Mouse (Mus musculus): ENCODE measurements around the gene Osbpl5. TPM values are rescaled to one million over a fixed set of nuclear protein-coding genes. Genes with fewer than 3 reads are reported as not detected.

Osbpl5 gene
- polyA plus RNA-seq, 1 experiment: 8.2 TPM

DNA sequence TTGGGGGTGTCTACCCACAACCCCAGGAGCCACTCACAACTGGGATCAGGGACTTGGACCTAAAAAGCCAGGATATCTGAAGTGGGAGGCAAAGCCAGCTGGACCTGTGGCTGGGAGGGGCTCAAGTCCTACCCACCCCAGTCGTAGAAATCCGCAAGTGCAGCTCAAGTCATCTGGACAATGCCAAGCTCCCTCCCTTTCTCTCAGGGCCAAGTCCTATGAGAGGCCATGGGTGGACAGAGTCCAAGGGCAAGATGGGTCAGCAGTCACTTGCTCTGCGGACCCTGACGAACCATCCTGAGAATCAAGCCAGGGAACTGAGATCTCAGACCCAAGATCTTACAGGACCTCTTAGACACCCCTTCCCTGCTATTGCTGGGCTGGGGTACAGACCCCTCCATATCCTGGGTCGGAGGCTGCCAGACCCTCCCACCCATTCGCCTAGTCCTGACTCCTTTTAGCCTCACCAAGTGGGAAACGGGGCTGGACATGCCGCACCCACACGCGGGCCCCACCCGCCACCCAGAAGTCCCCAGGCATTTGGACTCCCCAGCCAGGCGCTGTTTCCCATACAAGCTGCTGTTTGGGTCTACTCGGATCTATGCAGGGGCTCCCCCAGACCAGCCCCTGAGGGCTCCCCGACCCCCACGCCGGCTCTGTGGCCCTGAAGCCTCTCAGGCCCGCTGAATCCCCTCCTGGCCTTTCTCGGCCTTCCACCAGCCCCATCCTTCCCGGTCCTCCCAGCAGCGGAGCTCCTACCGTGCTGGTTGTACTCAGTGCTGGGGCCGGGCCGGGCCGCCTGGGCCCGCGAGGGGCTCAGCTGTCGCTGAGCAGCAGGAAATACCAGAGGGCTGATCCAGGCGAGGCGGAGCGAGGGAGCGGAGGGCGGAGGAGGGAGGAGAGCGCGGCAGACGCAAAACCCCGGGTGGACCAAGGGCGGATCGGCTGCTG, 17.0 kb downstream of the Osbpl5 start:
- H3K4me1 ChIP-seq (ENCODE audit: control insufficient read depth, insufficient read depth, low read length): peaks cover 1% of the 10 kb centered on the region
- no peaks in the 10 kb centered on the region for H3K9me3 ChIP-seq (replicated peaks; ENCODE audit: control insufficient read depth, insufficient read depth, low read length, poor library complexity, severe bottlenecking)
- H3K27ac ChIP-seq (ENCODE audit: insufficient read depth, low read length): no peak overlapping the region
- no peaks in the 10 kb centered on the region for H3K36me3 ChIP-seq (ENCODE audit: control insufficient read depth, insufficient read depth, low read length, poor library complexity, severe bottlenecking)
- peak overlapping the region; percentile 69 for H3K9ac ChIP-seq (ENCODE audit: low read depth, poor library complexity, severe bottlenecking)
- H3K4me3 ChIP-seq (ENCODE audit: low read depth, low read length): peak overlapping the region; percentile 51
- TF ChIP-seq EP300 (IDR thresholded peaks at IDR 0.05; ENCODE audit: insufficient read depth, low read depth, low read length): 0 out of 2 replicates have a peak, but pooled peaks have one; percentile 17
- no peak for TF ChIP-seq POLR2A (IDR thresholded peaks at IDR 0.05; ENCODE audit: insufficient read depth, low read length)
- no peak for TF ChIP-seq CTCF (IDR thresholded peaks at IDR 0.05; ENCODE audit: low read depth, low read length)
- no peaks in the 10 kb centered on the region for H3K27me3 ChIP-seq (ENCODE audit: control insufficient read depth, insufficient read depth, low read length, poor library complexity, severe bottlenecking)

DNA sequence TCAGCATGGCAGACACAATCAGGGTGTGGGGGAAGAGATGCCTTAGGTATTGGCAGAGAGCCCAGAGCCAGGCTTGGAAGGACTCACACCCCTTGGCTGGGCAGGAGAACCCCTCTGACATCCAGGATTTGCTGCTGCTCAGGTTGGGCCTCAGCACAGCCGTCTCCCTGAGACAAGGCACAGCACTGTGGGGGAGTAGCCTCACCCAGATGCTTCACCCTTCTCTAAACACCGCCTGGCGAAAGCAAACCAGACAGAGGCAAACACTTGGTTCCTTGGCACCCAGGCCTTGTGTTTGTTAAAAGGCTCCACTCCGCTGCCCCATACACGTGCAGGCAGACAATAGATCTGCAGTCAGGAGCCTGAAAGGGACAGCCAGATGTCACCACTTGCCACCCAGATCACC, 18.2 kb downstream of the Osbpl5 start:
- peaks cover 1% of the 10 kb centered on the region for H3K4me1 ChIP-seq (ENCODE audit: control insufficient read depth, insufficient read depth, low read length)
- H3K36me3 ChIP-seq (ENCODE audit: control insufficient read depth, insufficient read depth, low read length, poor library complexity, severe bottlenecking): no peaks in the 10 kb centered on the region
- TF ChIP-seq EP300 (IDR thresholded peaks at IDR 0.05; ENCODE audit: insufficient read depth, low read depth, low read length) (no peak), CTCF (IDR thresholded peaks at IDR 0.05; ENCODE audit: low read depth, low read length) (no peak), POLR2A (IDR thresholded peaks at IDR 0.05; ENCODE audit: insufficient read depth, low read length) (no peak)
- no peaks in the 10 kb centered on the region for H3K9me3 ChIP-seq (replicated peaks; ENCODE audit: control insufficient read depth, insufficient read depth, low read length, poor library complexity, severe bottlenecking)
- no peak overlapping the region for H3K27ac ChIP-seq (ENCODE audit: insufficient read depth, low read length)
- H3K4me3 ChIP-seq (ENCODE audit: low read depth, low read length): no peak overlapping the region
- no peak overlapping the region for H3K9ac ChIP-seq (ENCODE audit: low read depth, poor library complexity, severe bottlenecking)
- no peaks in the 10 kb centered on the region for H3K27me3 ChIP-seq (ENCODE audit: control insufficient read depth, insufficient read depth, low read length, poor library complexity, severe bottlenecking)

DNA sequence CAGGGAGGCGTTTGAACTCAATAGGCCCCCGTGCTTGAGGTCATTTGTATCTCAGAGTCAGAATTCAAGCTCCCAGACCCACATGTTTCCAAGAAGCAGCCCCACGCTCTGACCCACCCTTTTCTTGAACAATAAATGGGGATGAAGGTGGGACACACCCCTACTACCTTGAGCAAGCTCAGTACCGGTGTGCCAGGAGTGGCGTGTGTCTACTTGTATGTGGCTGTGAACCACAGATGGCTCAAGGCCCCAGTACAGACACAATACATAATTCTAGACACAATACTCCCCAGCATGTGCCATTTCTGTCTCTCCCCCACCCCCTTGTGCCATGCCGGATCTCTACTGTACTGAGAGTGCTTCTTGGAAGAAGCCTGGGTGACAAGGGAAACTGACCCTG, 18.6 kb downstream of the Osbpl5 start:
- Histone ChIP-seq H3K4me3 (ENCODE audit: low read depth, low read length) (no peak overlapping the region), H3K9ac (ENCODE audit: low read depth, poor library complexity, severe bottlenecking) (no peak overlapping the region), H3K9me3 (replicated peaks; ENCODE audit: control insufficient read depth, insufficient read depth, low read length, poor library complexity, severe bottlenecking) (no peaks in the 10 kb centered on the region), H3K36me3 (ENCODE audit: control insufficient read depth, insufficient read depth, low read length, poor library complexity, severe bottlenecking) (no peaks in the 10 kb centered on the region), H3K27ac (ENCODE audit: insufficient read depth, low read length) (no peak overlapping the region), H3K4me1 (ENCODE audit: control insufficient read depth, insufficient read depth, low read length) (peaks cover 1% of the 10 kb centered on the region), H3K27me3 (ENCODE audit: control insufficient read depth, insufficient read depth, low read length, poor library complexity, severe bottlenecking) (no peaks in the 10 kb centered on the region)
- TF ChIP-seq EP300 (IDR thresholded peaks at IDR 0.05; ENCODE audit: insufficient read depth, low read depth, low read length): no peak
- no peak for TF ChIP-seq POLR2A (IDR thresholded peaks at IDR 0.05; ENCODE audit: insufficient read depth, low read length)
- no peak for TF ChIP-seq CTCF (IDR thresholded peaks at IDR 0.05; ENCODE audit: low read depth, low read length)

DNA sequence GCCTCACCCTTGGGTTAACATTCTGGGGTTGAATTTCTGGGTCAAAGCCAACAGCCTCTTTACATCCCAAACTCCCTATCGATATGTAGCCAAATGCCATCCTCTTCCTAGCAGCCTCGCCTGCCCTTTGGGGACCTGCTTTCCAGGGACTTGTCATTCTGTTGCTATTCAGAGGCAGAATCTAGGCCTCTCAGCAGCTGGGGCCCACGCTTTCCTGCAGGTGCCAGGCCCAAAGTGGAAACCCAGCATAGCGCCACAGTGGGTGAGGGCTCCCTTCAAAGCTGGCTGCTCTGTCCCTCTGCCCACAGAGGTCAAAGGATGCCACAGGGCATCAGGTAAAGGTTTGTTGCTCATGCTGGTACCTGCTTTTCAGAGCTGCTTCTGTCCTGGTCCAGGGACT, 23.0 kb downstream of the Osbpl5 start:
- no peak for TF ChIP-seq POLR2A (IDR thresholded peaks at IDR 0.05; ENCODE audit: insufficient read depth, low read length)
- no peak for TF ChIP-seq EP300 (IDR thresholded peaks at IDR 0.05; ENCODE audit: insufficient read depth, low read depth, low read length)
- no peak for TF ChIP-seq CTCF (IDR thresholded peaks at IDR 0.05; ENCODE audit: low read depth, low read length)
- Histone ChIP-seq H3K36me3 (ENCODE audit: control insufficient read depth, insufficient read depth, low read length, poor library complexity, severe bottlenecking) (no peaks in the 10 kb centered on the region), H3K4me3 (ENCODE audit: low read depth, low read length) (no peak overlapping the region), H3K9me3 (replicated peaks; ENCODE audit: control insufficient read depth, insufficient read depth, low read length, poor library complexity, severe bottlenecking) (no peaks in the 10 kb centered on the region), H3K27me3 (ENCODE audit: control insufficient read depth, insufficient read depth, low read length, poor library complexity, severe bottlenecking) (no peaks in the 10 kb centered on the region), H3K4me1 (ENCODE audit: control insufficient read depth, insufficient read depth, low read length) (no peaks in the 10 kb centered on the region), H3K27ac (ENCODE audit: insufficient read depth, low read length) (no peak overlapping the region), H3K9ac (ENCODE audit: low read depth, poor library complexity, severe bottlenecking) (no peak overlapping the region)

DNA sequence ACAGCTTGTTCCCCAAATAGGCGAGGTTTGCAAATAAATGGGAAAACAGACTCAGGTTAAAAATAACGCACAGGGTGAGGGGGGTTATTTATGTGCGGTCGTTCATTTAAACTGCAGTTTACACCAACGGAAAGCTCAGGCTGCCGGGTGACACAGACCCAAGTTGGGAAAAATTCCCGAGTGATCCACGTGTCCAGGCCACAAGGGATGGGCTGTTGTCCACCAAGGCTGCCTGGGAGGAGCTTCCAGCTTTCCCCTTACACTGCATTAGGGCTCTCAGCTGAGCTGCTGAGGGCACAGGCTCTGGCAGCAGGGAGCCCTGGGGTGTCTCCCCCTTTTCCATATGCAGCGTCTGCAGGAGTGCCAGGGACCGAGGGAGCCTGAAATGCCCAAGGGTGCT, 26.9 kb downstream of the Osbpl5 start:
- H3K9me3 ChIP-seq (replicated peaks; ENCODE audit: control insufficient read depth, insufficient read depth, low read length, poor library complexity, severe bottlenecking): no peaks in the 10 kb centered on the region
- no peak overlapping the region for H3K27ac ChIP-seq (ENCODE audit: insufficient read depth, low read length)
- no peak overlapping the region for H3K9ac ChIP-seq (ENCODE audit: low read depth, poor library complexity, severe bottlenecking)
- no peaks in the 10 kb centered on the region for H3K36me3 ChIP-seq (ENCODE audit: control insufficient read depth, insufficient read depth, low read length, poor library complexity, severe bottlenecking)
- no peak overlapping the region for H3K4me3 ChIP-seq (ENCODE audit: low read depth, low read length)
- no peaks in the 10 kb centered on the region for H3K4me1 ChIP-seq (ENCODE audit: control insufficient read depth, insufficient read depth, low read length)
- H3K27me3 ChIP-seq (ENCODE audit: control insufficient read depth, insufficient read depth, low read length, poor library complexity, severe bottlenecking): no peaks in the 10 kb centered on the region
- TF ChIP-seq POLR2A (IDR thresholded peaks at IDR 0.05; ENCODE audit: insufficient read depth, low read length) (no peak), EP300 (IDR thresholded peaks at IDR 0.05; ENCODE audit: insufficient read depth, low read depth, low read length) (no peak), CTCF (IDR thresholded peaks at IDR 0.05; ENCODE audit: low read depth, low read length) (no peak)

DNA sequence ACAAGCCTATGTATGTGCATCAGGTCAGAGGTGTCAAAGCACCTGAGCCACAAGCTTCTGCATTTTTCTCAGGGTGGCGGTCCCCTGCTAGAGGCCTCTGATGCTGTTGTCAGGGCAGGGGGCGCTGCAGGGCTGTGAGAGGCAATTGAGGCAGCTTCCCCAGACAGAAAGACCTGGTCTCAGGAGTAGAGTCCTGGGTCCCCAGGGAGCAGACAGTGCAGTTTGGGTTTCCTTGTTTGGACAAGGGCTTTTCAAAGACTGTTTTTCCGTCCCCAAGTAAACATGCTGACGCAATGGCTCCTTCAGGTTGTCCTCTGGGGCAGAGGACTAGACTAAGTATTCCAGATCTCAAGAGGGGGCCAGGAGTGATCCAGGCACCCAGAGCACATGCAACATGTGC, 30.4 kb downstream of the Osbpl5 start:
- no peaks in the 10 kb centered on the region for H3K27me3 ChIP-seq (ENCODE audit: control insufficient read depth, insufficient read depth, low read length, poor library complexity, severe bottlenecking)

More for the DNA sequence above, 30.4 kb downstream of the Osbpl5 start:
- Histone ChIP-seq H3K9me3 (replicated peaks; ENCODE audit: control insufficient read depth, insufficient read depth, low read length, poor library complexity, severe bottlenecking) (no peaks in the 10 kb centered on the region), H3K4me3 (ENCODE audit: low read depth, low read length) (no peak overlapping the region), H3K4me1 (ENCODE audit: control insufficient read depth, insufficient read depth, low read length) (no peaks in the 10 kb centered on the region), H3K36me3 (ENCODE audit: control insufficient read depth, insufficient read depth, low read length, poor library complexity, severe bottlenecking) (no peaks in the 10 kb centered on the region), H3K9ac (ENCODE audit: low read depth, poor library complexity, severe bottlenecking) (no peak overlapping the region), H3K27ac (ENCODE audit: insufficient read depth, low read length) (no peak overlapping the region)
- TF ChIP-seq POLR2A (IDR thresholded peaks at IDR 0.05; ENCODE audit: insufficient read depth, low read length) (no peak), EP300 (IDR thresholded peaks at IDR 0.05; ENCODE audit: insufficient read depth, low read depth, low read length) (no peak), CTCF (IDR thresholded peaks at IDR 0.05; ENCODE audit: low read depth, low read length) (peak; percentile 11)
